Mouse (Mus musculus) stomach, adult 2 months (tissue): ENCODE data around the gene Gm16513. TPM values are rescaled to one million over a fixed set of nuclear protein-coding genes. Genes with fewer than 3 reads are reported as not detected.

Experiments used
- polyA plus RNA-seq: library from polyadenylated mRNA; depleted of rRNA; stranded (reverse); fragments of >200 nt; gene quantifications from 2 replicates; pipeline ENCODE4 v1.2.3, GENCODE M21; 2012; rRNA removed

Gm16513 gene
- not detected in 2 replicates for polyA plus RNA-seq

GRCm38 (mm10) chr5:95182324-95182723, at the start of gene Gm16513:
Gm16513 (plus strand) TSS chr5:95182624.

Other genes with a start within 250 kb of the Gm16513 start
- not detected in 2 replicates for gene Gm6367, start 194.0 kb upstream of the Gm16513 start, polyA plus RNA-seq
- gene Gm7942, start 75.7 kb upstream of the Gm16513 start, polyA plus RNA-seq, result not detected in 2 replicates
- gene Gm10424, start 90.1 kb downstream of the Gm16513 start, polyA plus RNA-seq, result not detected in 2 replicates
- gene Gm3259, start 123.3 kb downstream of the Gm16513 start, polyA plus RNA-seq, result not detected in 2 replicates